Mouse (Mus musculus): ENCODE measurements at regions not wholly inside any gene's neighbourhood (a gene's known extent, or its start where the extent isn't known, plus 50 kb on each side); places are given as distances from the start of the nearest gene placed in this dataset.

DNA sequence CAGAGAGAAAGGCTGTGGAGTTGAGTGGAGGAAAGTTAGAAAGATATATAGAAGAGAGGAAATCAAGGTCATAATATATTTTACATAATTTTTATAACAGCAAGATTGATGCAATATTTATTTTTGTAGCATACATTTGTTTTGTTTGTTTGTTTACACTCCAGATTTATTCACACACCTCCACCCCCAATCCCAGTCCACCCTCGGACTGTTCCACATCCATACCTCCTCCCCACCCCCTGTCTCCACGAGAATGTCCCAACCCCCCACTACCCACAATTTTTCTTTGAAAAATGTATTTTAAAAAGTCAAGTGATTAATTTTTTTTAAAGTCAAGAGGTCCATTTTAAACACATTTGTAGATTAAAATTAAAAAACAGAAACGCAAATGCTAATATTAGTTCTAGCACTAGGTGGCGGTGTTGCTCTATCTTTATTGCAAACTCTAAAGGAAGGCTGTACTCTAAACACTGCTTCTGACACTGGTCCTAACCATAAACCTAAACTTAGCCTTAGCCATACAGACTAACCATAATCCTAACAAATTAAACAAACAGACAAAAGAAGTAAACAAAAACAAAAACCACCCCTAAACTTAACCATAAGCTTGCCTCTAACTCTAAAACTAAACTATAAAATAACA lies 67.8 kb downstream of the Olfr1505 start:
- DNase-seq (ENCODE audit: low spot score), result peak; percentile 36

DNA sequence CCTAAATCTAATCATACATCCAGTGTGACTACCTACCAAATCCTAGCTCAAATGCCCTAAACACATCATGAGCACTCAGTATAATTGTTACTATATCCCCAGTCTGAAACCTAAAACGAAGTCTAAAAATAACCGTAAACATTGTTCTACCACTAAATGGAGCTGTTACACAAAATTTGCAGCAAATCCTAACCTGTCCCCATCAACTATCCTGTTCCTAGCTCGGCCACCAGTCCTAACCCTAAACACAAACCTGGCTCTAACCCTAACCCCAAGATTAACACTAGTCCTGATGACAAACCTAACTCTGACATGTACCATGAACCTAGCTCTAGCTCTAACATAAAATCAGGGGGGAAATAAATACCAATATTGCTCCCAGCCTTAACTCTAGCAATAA lies 69.5 kb downstream of the Olfr1505 start:
- no peak for DNase-seq (ENCODE audit: low spot score)

Data from urinary bladder, postnatal 25 days (tissue).